ENCODE assay signal across 20 mouse cellular contexts in genomic region chr12:4158868-4159632, GRCm38 (mm10). TPM values are rescaled to one million over a fixed set of nuclear protein-coding genes. Genes with fewer than 3 reads are reported as not detected.
DNase-seq lines count a peak whose midpoint lies in the region; ATAC-seq and TF ChIP-seq lines count a peak whose summit lies in the region.
"Had no signal": no experiment of that assay in that cellular context is flagged by ENCODE, and none has a peak within 500 bp of the region (broad histone marks: within the 10 kb centered on the region; RNA-seq: fewer than 3 reads in every experiment).

No protein-coding gene starts in this region.

- TF ChIP-seq CTCF in stomach, postnatal 0 days (IDR thresholded peaks at IDR 0.05; ENCODE audit: low read depth) = no peak

- no peak overlapping the region for H3K4me2 ChIP-seq in stomach, embryonic 16.5 days (ENCODE audit: low read depth, low read length)
- no peak overlapping the region for H3K4me2 ChIP-seq in stomach, postnatal 0 days (replicated peaks; ENCODE audit: low read depth)
- no peak overlapping the region for H3K4me2 ChIP-seq in intestine, embryonic 15.5 days (replicated peaks)
- H3K4me2 ChIP-seq: embryonic facial prominence, embryonic 13.5 days; forebrain, embryonic 12.5 days; hindbrain, embryonic 13.5 days had no signal

- TF ChIP-seq EP300 in stomach, postnatal 0 days (optimal IDR thresholded peaks at IDR 0.05) = no peak

- H3K36me3 ChIP-seq in stomach, embryonic 16.5 days (ENCODE audit: control insufficient read depth, insufficient read depth, low read length) = no peaks in the 10 kb centered on the region
- H3K36me3 ChIP-seq in stomach, postnatal 0 days (ENCODE audit: control insufficient read depth, insufficient read depth, low read length) = no peaks in the 10 kb centered on the region
- no peaks in the 10 kb centered on the region for H3K36me3 ChIP-seq in intestine, embryonic 15.5 days
- H3K36me3 ChIP-seq: forebrain, embryonic 12.5 days; heart, embryonic 10.5 days; hindbrain, embryonic 13.5 days had no signal

- intact Hi-C loops in heart, postnatal 10 days (cut with DNase I) = no loop called here

- peak; percentile 21 for DNase-seq in adrenal gland, postnatal 14 days
- no peak for DNase-seq in adrenal gland, adult 2 months
- DNase-seq in stomach, postnatal 0 days (ENCODE audit: low spot score) = no peak
- DNase-seq in thymus, adult 18-20 months = no peak
- DNase-seq in heart, postnatal 10 days = no peak
- DNase-seq in thymus, postnatal 36 days = no peak
- DNase-seq: cerebellum, adult 18-20 months; cerebellum, adult 9-11 months; cerebellum, postnatal 36 days; gastrocnemius, postnatal 10 days; heart, adult 18-20 months; heart, postnatal 14 days had no signal

- WGBS in stomach, embryonic 16.5 days = 85% methylated on average over 7 of the region's 7 CpGs
- 88% methylated on average over 7 of the region's 7 CpGs for WGBS in stomach, postnatal 0 days
- 81% methylated on average over 7 of the region's 7 CpGs for WGBS in intestine, embryonic 15.5 days

- 0 out of 2 replicates have a peak, but pooled peaks have one; percentile 47 for ATAC-seq in stomach, embryonic 16.5 days (ENCODE audit: insufficient read depth, low FRiP score)
- no peak for ATAC-seq in stomach, postnatal 0 days (ENCODE audit: low FRiP score, low TSS enrichment)
- ATAC-seq in intestine, embryonic 15.5 days = peak; percentile 92
- ATAC-seq: forebrain, embryonic 16.5 days; hindbrain, postnatal 0 days had no signal

- no peaks in the 10 kb centered on the region for H3K27me3 ChIP-seq in stomach, embryonic 16.5 days (ENCODE audit: control insufficient read depth, insufficient read depth, low read length)
- H3K27me3 ChIP-seq in stomach, postnatal 0 days (ENCODE audit: control insufficient read depth, insufficient read depth, low read length) = no peaks in the 10 kb centered on the region
- no peaks in the 10 kb centered on the region for H3K27me3 ChIP-seq in intestine, embryonic 15.5 days (replicated peaks)
- H3K27me3 ChIP-seq: embryonic facial prominence, embryonic 13.5 days; forebrain, embryonic 12.5 days; hindbrain, embryonic 13.5 days had no signal

- H3K27ac ChIP-seq in stomach, embryonic 16.5 days (ENCODE audit: low read length) = no peak overlapping the region
- H3K27ac ChIP-seq in stomach, postnatal 0 days (replicated peaks) = no peak overlapping the region
- H3K27ac ChIP-seq in intestine, embryonic 15.5 days = no peak overlapping the region
- H3K27ac ChIP-seq: embryonic facial prominence, embryonic 13.5 days; forebrain, embryonic 12.5 days; heart, embryonic 10.5 days; hindbrain, embryonic 13.5 days; hindbrain, postnatal 0 days had no signal

- H3K9ac ChIP-seq in stomach, embryonic 16.5 days (ENCODE audit: low read length) = no peak overlapping the region
- H3K9ac ChIP-seq in stomach, postnatal 0 days (ENCODE audit: low read length) = no peak overlapping the region
- no peak overlapping the region for H3K9ac ChIP-seq in intestine, embryonic 15.5 days
- H3K9ac ChIP-seq: embryonic facial prominence, embryonic 13.5 days; forebrain, embryonic 12.5 days; hindbrain, embryonic 13.5 days had no signal

- H3K4me1 ChIP-seq in stomach, embryonic 16.5 days (ENCODE audit: control insufficient read depth, insufficient read depth, low read length) = no peaks in the 10 kb centered on the region
- no peaks in the 10 kb centered on the region for H3K4me1 ChIP-seq in stomach, postnatal 0 days (replicated peaks; ENCODE audit: control insufficient read depth, insufficient read depth)
- H3K4me1 ChIP-seq in intestine, embryonic 15.5 days (replicated peaks) = no peaks in the 10 kb centered on the region
- H3K4me1 ChIP-seq: hindbrain, embryonic 13.5 days had no signal

- no peak overlapping the region for H3K4me3 ChIP-seq in stomach, embryonic 16.5 days (replicated peaks; ENCODE audit: low read length)
- H3K4me3 ChIP-seq in stomach, postnatal 0 days (ENCODE audit: low read depth, low read length) = no peak overlapping the region
- H3K4me3 ChIP-seq in intestine, embryonic 15.5 days (replicated peaks) = no peak overlapping the region
- H3K4me3 ChIP-seq: embryonic facial prominence, embryonic 13.5 days; forebrain, embryonic 12.5 days; heart, embryonic 10.5 days; hindbrain, embryonic 13.5 days had no signal

- no peaks in the 10 kb centered on the region for H3K9me3 ChIP-seq in stomach, embryonic 16.5 days (replicated peaks; ENCODE audit: control insufficient read depth, low read length)
- no peaks in the 10 kb centered on the region for H3K9me3 ChIP-seq in stomach, postnatal 0 days (ENCODE audit: control insufficient read depth, low read length)
- H3K9me3 ChIP-seq in intestine, embryonic 15.5 days = no peaks in the 10 kb centered on the region
- H3K9me3 ChIP-seq: embryonic facial prominence, embryonic 13.5 days; forebrain, embryonic 12.5 days; heart, embryonic 10.5 days; hindbrain, embryonic 13.5 days had no signal

RNA-seq across cellular contexts. Expression of gene Adcy3, which starts 26.1 kb away (rescaled TPM):
- total RNA-seq in adrenal gland, postnatal 14 days (2021) = 28.4 and 36.3 TPM in 2 replicates
- 10 to 100 TPM; 43.3 to 94.2 TPM for total RNA-seq in adrenal gland, adult 2 months (2021)
- 25.1 and 25.5 TPM in 2 replicates for polyA plus RNA-seq in adrenal gland, adult 2 months (2012; rRNA removed)
- 7.7 and 8.7 TPM in 2 replicates for polyA plus RNA-seq in stomach, embryonic 16.5 days (2015; fragmentation: Nextera tagmentation; extraction: Ambion mirVana)
- 2.9 and 3.6 TPM in 2 replicates for polyA plus RNA-seq in stomach, postnatal 0 days (2015; fragmentation: Nextera tagmentation; extraction: Ambion mirVana)
- polyA plus RNA-seq in intestine, embryonic 15.5 days (2015; fragmentation: Nextera tagmentation; extraction: Ambion mirVana) = 7.1 TPM in 2 replicates
- total RNA-seq in heart, postnatal 10 days (2021) = 10 to 100 TPM in 1 of 2 experiments, 1 to 10 TPM in 1; 7.1 to 20.2 TPM
